Mouse (Mus musculus) hindbrain, embryonic 14.5 days (tissue): ENCODE measurements around the gene Borcs7. TPM values are rescaled to one million over a fixed set of nuclear protein-coding genes. Genes with fewer than 3 reads are reported as not detected.

Experiments used
- ATAC-seq: fragments of 200-750 bp; cut with Nextera tagmentation; 2 replicates; pipeline ENCODE4 v1.8.0; 2017; ENCODE audit warnings: moderate number of reproducible peaks, mild to moderate bottlenecking, moderate TSS enrichment, moderate library complexity; ENCODE audit not compliant: low FRiP score
- DNase-seq: peaks from one replicate; pipeline ENCODE4 v3.0.0-alpha.2; 2015; ENCODE audit warnings: low spot score
- H3K27ac ChIP-seq: fragments of 300-500 bp; sonication (generic); 2 replicates; pipeline ENCODE4 v1.5.1; 2014; ENCODE audit warnings: mild to moderate bottlenecking, moderate library complexity
- H3K27me3 ChIP-seq: fragments of 300-500 bp; sonication (generic); 2 replicates; pipeline ENCODE4 v1.6.1; 2014; ENCODE audit warnings: mild to moderate bottlenecking, low read length, mixed read lengths; ENCODE audit not compliant: control insufficient read depth, insufficient read depth
- H3K36me3 ChIP-seq: fragments of 300-500 bp; sonication (generic); replicated peaks from 2 replicates; pipeline ENCODE4 v1.6.1; 2014; ENCODE audit not compliant: control insufficient read depth, insufficient read depth
- H3K4me1 ChIP-seq: fragments of 300-500 bp; sonication (generic); replicated peaks from 2 replicates; pipeline ENCODE4 v1.6.1; 2014; ENCODE audit warnings: antibody characterized with exemption, low read length, mixed read lengths; ENCODE audit not compliant: control insufficient read depth, insufficient read depth
- H3K4me2 ChIP-seq: fragments of 300-500 bp; sonication (generic); replicated peaks from 2 replicates; pipeline ENCODE4 v1.6.1; 2014; ENCODE audit warnings: mild to moderate bottlenecking, moderate library complexity
- H3K4me3 ChIP-seq: fragments of 300-500 bp; sonication (generic); replicated peaks from 2 replicates; pipeline ENCODE4 v1.5.1; 2014; ENCODE audit warnings: mild to moderate bottlenecking, low read length
- H3K9ac ChIP-seq: fragments of 300-500 bp; sonication (generic); 2 replicates; pipeline ENCODE4 v1.6.1; 2014
- H3K9me3 ChIP-seq: fragments of 300-500 bp; sonication (generic); 2 replicates; pipeline ENCODE4 v1.6.1; 2016; ENCODE audit warnings: low read length; ENCODE audit not compliant: control insufficient read depth
- WGBS: fragments of 180-500 bp; shearing (Covaris S2); extraction: QIAGEN DNeasy Blood & Tissue Kit; methylation state at CpG from one replicate; pipeline ENCODE4 v1.1.7; 2014; 5-methylcytosine and 5-hydroxymethylcytosine counted together
- polyA plus RNA-seq: library from polyadenylated mRNA; unstranded; fragments of >200 nt; fragmentation: Nextera tagmentation; extraction: Ambion mirVana; gene quantifications from 2 replicates; pipeline ENCODE4 v1.2.1, GENCODE M21; 2014

The Borcs7 gene
- 21.2 and 26.6 TPM in 2 replicates for polyA plus RNA-seq

- Histone ChIP-seq H3K9ac (peak within 1 kb of the TSS; percentile 81), H3K4me2 (peak within 1 kb of the TSS; percentile 52), H3K27ac (peak within 1 kb of the TSS; percentile 84), H3K27me3 (no peaks in the 10 kb centered on the region), H3K9me3 (no peaks in the 10 kb centered on the region), H3K4me1 (peaks cover 10% of the 10 kb centered on the region), H3K36me3 (no peaks in the 10 kb centered on the region), H3K4me3 (peak within 1 kb of the TSS; percentile 57)
- ATAC-seq: peak; percentile 94
- 3% methylated on average over 44 of the region's 44 CpGs for WGBS
- peak; percentile 86 for DNase-seq
Measured at GRCm38 (mm10) chr19:46689460-46690372, at the start of gene Borcs7. TSS of gene Borcs7 (plus strand) at chr19:46689906.

DNA sequence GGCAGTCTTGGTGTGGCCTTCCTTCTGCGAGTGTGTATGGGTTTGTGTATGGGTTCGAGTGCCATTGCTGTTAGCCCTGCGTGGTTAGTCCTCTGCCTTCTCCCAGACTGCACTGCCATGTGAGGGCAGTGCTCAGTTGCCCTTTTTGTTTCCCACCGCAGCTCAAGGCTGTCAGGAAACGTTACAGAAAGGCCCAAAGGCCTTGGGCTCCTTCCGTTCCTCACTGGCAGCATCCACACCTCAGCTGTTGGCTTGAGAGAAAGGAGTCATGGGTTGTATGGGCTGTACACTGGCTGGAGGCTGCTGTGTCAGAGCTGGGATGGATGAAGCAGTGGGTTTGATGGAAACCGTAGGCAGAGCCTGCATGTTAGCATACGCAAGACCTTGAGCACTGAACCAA lies 48.9 kb upstream of the Borcs7 start:
- H3K9me3 ChIP-seq: no peaks in the 10 kb centered on the region
- 91% methylated on average over 8 of the region's 8 CpGs for WGBS
- DNase-seq: no peak
- ATAC-seq: no peak
- H3K27ac ChIP-seq: no peak overlapping the region
- no peak overlapping the region for H3K9ac ChIP-seq
- H3K4me3 ChIP-seq: no peak overlapping the region
- H3K27me3 ChIP-seq: no peaks in the 10 kb centered on the region
- H3K4me2 ChIP-seq: no peak overlapping the region
- peaks cover 31% of the 10 kb centered on the region for H3K36me3 ChIP-seq
- H3K4me1 ChIP-seq: peaks cover 37% of the 10 kb centered on the region

GRCm38 (mm10) chr19:46641420-46642085 lies 48.2 kb upstream of the Borcs7 start:
- no peaks in the 10 kb centered on the region for H3K9me3 ChIP-seq
- no peak overlapping the region for H3K4me2 ChIP-seq
- H3K4me1 ChIP-seq: peaks cover 34% of the 10 kb centered on the region
- no peak for DNase-seq
- H3K9ac ChIP-seq: no peak overlapping the region
- no peak overlapping the region for H3K4me3 ChIP-seq
- peaks cover 37% of the 10 kb centered on the region for H3K36me3 ChIP-seq
- peak overlapping the region; percentile 39 for H3K27ac ChIP-seq
- 61% methylated on average over 19 of the region's 19 CpGs for WGBS
- ATAC-seq: peak; percentile 21; the same call in 1 of the 2 replicates
- no peaks in the 10 kb centered on the region for H3K27me3 ChIP-seq

GRCm38 (mm10) chr19:46642136-46642753 lies 47.5 kb upstream of the Borcs7 start:
- H3K36me3 ChIP-seq: peaks cover 37% of the 10 kb centered on the region

DNA sequence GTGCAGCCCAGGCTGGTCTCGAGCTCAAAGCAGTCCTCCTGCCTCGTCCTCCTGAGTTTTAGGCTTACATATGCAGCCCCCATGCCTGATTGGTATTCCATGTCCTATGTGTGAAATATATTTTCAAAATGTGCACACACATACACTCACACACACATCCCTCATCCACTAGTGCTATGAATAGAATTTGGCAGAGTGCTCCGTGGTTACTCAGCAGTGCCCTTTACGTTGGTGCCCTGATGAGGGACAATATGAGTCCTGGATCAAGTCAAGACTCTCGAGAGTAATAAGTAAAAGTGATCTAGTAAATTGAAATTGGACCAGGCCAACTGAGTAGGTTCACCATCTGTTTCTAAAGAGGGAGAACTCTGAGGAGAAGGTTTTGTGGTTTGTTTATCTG lies 46.5 kb upstream of the Borcs7 start:
- Histone ChIP-seq H3K4me1 (peaks cover 30% of the 10 kb centered on the region), H3K27me3 (no peaks in the 10 kb centered on the region), H3K9ac (no peak overlapping the region), H3K27ac (no peak overlapping the region), H3K4me2 (no peak overlapping the region), H3K9me3 (no peaks in the 10 kb centered on the region), H3K4me3 (no peak overlapping the region), H3K36me3 (peaks cover 33% of the 10 kb centered on the region)
- DNase-seq: no peak
- no peak for ATAC-seq
- WGBS: 82% methylated on average over 5 of the region's 5 CpGs

More at GRCm38 (mm10) chr19:46642136-46642753, 47.5 kb upstream of the Borcs7 start:
- no peak for ATAC-seq
- no peak for DNase-seq
- H3K4me1 ChIP-seq: peaks cover 30% of the 10 kb centered on the region
- H3K4me3 ChIP-seq: no peak overlapping the region
- H3K27ac ChIP-seq: peak overlapping the region; percentile 39
- H3K4me2 ChIP-seq: no peak overlapping the region
- 70% methylated on average over 22 of the region's 22 CpGs for WGBS
- H3K27me3 ChIP-seq: no peaks in the 10 kb centered on the region
- no peak overlapping the region for H3K9ac ChIP-seq
- no peaks in the 10 kb centered on the region for H3K9me3 ChIP-seq

DNA sequence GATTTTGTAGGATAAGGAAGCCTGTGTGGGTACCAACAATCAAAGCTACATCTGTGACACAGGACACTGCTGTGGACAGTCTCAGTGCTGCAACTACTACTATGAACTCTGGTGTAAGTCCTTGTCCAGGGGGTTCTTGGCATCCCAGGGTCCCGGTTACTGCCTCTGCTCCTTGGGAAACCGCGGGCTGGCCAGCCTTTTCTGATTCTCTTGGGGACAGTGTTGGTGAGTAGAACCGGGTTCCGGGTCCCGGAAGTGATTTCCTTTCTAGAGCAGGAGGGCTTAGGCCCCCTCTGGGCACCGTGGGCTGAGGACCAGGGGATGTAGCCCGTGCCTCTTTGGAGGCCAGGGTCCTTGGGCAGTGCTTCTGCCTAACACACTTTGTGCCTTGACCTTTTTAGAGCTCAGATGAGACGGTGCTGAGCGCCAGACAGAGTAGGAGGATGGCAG lies 45.3 kb upstream of the Borcs7 start:
- no peak for DNase-seq
- no peak overlapping the region for H3K9ac ChIP-seq
- no peak overlapping the region for H3K4me3 ChIP-seq
- no peaks in the 10 kb centered on the region for H3K9me3 ChIP-seq
- 0 out of 2 replicates have a peak overlapping the region, but pooled peaks have one; percentile 34 for H3K27ac ChIP-seq
- H3K27me3 ChIP-seq: no peaks in the 10 kb centered on the region
- peaks cover 27% of the 10 kb centered on the region for H3K36me3 ChIP-seq
- H3K4me1 ChIP-seq: peaks cover 30% of the 10 kb centered on the region
- whole genome bisulfite sequencing: 67% methylated on average over 10 of the region's 10 CpGs
- no peak for ATAC-seq
- H3K4me2 ChIP-seq: no peak overlapping the region

DNA sequence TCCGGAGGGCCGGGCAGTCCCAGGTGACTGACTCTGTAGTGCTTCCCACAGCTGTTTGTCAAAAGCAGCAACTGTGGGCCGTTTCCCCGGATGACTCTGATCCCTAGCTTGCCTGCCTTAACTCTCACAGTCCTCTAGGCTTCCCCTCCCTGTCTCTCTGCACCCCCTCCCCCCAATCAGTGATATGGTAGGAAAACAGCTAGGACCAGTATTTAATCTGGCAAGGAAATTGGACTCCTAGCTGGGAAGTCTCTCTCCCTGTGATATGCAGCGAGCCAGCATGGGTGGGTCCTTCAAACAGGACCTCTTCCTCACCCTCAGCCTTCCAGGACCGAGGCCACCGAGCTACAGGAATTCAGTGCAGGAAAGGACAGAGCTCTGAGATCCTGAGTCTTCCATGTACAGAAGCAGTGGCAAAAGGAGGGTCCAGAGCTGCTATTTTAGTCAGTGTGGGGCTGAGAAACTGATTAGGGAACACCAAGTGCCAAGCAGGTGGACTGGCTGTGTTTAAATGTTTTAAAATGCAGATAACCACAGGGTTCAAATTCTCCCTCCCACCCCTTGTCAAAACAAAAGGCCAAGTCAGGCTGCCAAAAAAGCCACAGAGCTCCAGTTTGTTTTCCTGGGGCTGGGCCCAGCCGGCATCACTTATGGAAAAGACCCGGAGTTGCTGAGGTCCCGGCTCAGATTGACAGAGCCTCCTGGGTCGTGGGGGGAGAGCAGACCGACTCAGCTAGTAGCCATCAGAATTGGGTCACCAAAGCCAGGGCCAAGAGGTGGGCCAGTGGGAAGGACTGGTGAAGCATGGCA lies 44.7 kb upstream of the Borcs7 start:
- WGBS: 26% methylated on average over 12 of the region's 12 CpGs
- no peak overlapping the region for H3K9ac ChIP-seq
- peak; percentile 38; the same call in 1 of the 2 replicates for ATAC-seq

DNA sequence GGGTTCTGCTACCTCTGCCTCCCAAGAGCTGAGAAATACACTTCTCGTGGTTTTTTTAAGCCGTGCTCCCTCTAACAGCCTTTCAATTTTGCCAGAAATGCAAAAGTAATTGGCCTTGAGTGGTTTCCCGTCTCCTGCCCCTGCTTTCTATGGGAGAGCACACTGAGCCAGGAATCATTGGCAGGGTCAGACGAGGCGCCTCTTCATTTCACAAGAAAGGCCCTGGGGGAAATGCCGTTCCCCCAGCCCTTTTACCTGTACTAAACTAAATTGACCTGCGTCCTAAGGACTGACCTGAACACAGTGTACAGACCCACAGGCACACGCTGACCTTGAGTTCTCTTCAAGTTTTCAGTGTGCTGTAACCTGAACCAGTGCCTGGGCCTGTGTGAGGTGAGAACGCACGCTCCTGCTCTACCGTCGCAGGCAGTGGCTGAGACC lies 43.6 kb upstream of the Borcs7 start:
- Histone ChIP-seq H3K4me2 (no peak overlapping the region), H3K4me1 (peaks cover 30% of the 10 kb centered on the region), H3K27me3 (no peaks in the 10 kb centered on the region), H3K4me3 (no peak overlapping the region), H3K9me3 (no peaks in the 10 kb centered on the region), H3K9ac (no peak overlapping the region), H3K27ac (no peak overlapping the region), H3K36me3 (peaks cover 26% of the 10 kb centered on the region)
- no peak for DNase-seq
- WGBS: 83% methylated on average over 12 of the region's 12 CpGs
- ATAC-seq: no peak

More for the DNA sequence above, 44.7 kb upstream of the Borcs7 start:
- Histone ChIP-seq H3K4me3 (no peak overlapping the region), H3K27ac (0 out of 2 replicates have a peak overlapping the region, but pooled peaks have one; percentile 34), H3K36me3 (peaks cover 26% of the 10 kb centered on the region), H3K4me2 (no peak overlapping the region), H3K27me3 (no peaks in the 10 kb centered on the region), H3K4me1 (peaks cover 30% of the 10 kb centered on the region), H3K9me3 (no peaks in the 10 kb centered on the region)
- DNase-seq: peak; percentile 46
